Mouse (Mus musculus): ENCODE measurements around the gene Fam124b. TPM values are rescaled to one million over a fixed set of nuclear protein-coding genes. Genes with fewer than 3 reads are reported as not detected.

The Fam124b gene
- polyA plus RNA-seq, 1 experiment from 2014 or later: 1.5 TPM

DNA sequence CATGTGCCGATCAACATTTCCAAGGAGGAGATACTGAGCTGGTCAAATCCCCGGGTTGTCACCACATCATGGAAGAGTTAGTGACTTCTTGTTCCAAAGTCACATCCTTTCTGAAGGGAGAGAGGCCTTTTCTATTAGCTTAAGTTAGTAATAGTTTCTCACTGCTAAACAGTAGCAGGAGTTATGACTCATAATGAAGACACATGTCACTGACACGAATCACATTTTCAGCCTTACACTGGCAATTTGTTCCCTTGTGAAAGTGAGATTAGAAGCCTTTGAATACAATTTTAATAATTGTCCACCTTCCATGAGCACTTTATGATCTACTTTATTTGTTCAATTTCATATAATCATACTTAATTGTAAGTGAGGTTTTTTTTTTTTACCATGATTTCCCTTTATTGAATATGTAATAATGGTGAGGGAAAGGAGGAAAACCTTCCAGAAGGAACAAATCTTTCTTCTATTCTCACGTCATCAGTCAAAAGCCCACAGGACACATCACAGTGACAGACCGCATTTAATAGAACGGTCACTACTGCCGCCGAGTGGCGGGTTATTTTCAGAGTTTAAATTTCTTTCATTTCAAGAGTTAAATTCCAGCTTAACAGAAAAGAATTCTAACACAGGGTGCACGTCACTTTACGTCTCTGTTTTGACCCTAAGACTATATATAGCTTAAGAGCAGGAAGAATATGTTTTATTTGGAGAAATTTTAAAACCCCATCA is 40.5 kb downstream of the Fam124b start:
- 41% methylated on average over 11 of the region's 11 CpGs for WGBS
- H3K36me3 ChIP-seq (ENCODE audit: control insufficient read depth, insufficient read depth, low read length): no peaks in the 10 kb centered on the region
- no peak overlapping the region for H3K4me3 ChIP-seq (ENCODE audit: control insufficient read depth in 1 of 2, insufficient read depth in 1 of 2, low read depth in 1 of 2, low read length in 2 of 2)
- H3K27me3 ChIP-seq (ENCODE audit: control insufficient read depth, insufficient read depth, low read length): no peaks in the 10 kb centered on the region
- H3K9me3 ChIP-seq (ENCODE audit: control insufficient read depth, low read length): no peaks in the 10 kb centered on the region
- H3K27ac ChIP-seq (replicated peaks in 1 of 2; ENCODE audit: control insufficient read depth in 1 of 2, insufficient read depth in 1 of 2, low read depth in 2 of 2, low read length in 2 of 2): no peak overlapping the region
- no peak for ATAC-seq (ENCODE audit: insufficient number of reproducible peaks, insufficient read depth, low FRiP score, low read depth)
- H3K9ac ChIP-seq (ENCODE audit: low read length): no peak overlapping the region
- no peak overlapping the region for H3K4me2 ChIP-seq (ENCODE audit: low read length)
- no peaks in the 10 kb centered on the region for H3K4me1 ChIP-seq (ENCODE audit: control insufficient read depth in 2 of 2, insufficient read depth in 2 of 2, low read length in 2 of 2)

DNA sequence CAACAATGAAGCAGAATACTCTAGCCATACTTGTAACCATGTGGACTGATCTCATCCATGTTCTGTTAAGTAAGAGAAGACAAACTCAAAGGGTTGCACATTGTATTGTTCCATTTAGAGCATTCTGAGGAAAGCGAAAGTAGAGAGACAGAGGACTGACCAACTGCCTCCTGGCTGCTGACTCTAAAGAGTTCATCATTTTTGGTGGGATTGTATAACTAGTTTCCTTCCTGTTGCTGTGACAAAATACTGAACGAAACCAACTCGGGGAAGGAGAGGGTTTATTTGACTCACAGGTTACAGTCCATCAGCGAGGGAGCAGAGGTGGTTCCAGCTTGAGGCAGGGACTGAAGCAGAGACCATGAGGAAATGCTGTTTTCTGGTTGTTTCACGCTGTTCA is 50.6 kb downstream of the Fam124b start:
- no peaks in the 10 kb centered on the region for H3K36me3 ChIP-seq (ENCODE audit: control insufficient read depth, insufficient read depth, low read length)
- H3K9me3 ChIP-seq (ENCODE audit: control insufficient read depth, low read length): no peaks in the 10 kb centered on the region
- no peak overlapping the region for H3K4me3 ChIP-seq (ENCODE audit: control insufficient read depth in 1 of 2, insufficient read depth in 1 of 2, low read depth in 1 of 2, low read length in 2 of 2)
- no peaks in the 10 kb centered on the region for H3K27me3 ChIP-seq (ENCODE audit: control insufficient read depth, insufficient read depth, low read length)
- no peak overlapping the region for H3K4me2 ChIP-seq (ENCODE audit: low read length)
- no peak for ATAC-seq (ENCODE audit: insufficient number of reproducible peaks, insufficient read depth, low FRiP score, low read depth)
- H3K9ac ChIP-seq (ENCODE audit: low read length): no peak overlapping the region
- no peaks in the 10 kb centered on the region for H3K4me1 ChIP-seq (ENCODE audit: control insufficient read depth in 2 of 2, insufficient read depth in 2 of 2, low read length in 2 of 2)
- WGBS: 80% methylated on average over 5 of the region's 5 CpGs
- no peak overlapping the region for H3K27ac ChIP-seq (replicated peaks in 1 of 2; ENCODE audit: control insufficient read depth in 1 of 2, insufficient read depth in 1 of 2, low read depth in 2 of 2, low read length in 2 of 2)

DNA sequence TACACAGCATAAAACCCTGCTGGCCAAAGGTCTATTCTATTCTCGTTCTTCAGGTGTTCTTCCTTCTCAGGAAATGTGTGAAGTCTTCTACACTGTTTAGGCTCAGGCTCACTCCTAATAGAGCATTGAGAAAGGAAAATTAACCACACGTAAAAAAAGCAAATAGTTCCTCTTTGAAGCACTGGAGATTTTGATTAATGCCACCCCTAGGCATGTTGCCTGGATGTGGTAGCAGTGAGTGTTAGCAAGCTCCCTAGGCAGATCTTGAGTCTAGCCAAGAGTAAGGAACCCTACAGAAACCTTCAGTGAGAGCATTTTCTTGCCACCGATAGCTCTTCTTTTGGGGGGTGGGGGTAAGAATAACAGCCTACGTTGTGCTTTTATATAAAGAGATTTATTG is 51.7 kb downstream of the Fam124b start:
- ATAC-seq (ENCODE audit: insufficient number of reproducible peaks, insufficient read depth, low FRiP score, low read depth): no peak
- 84% methylated on average over 4 of the region's 4 CpGs for WGBS
- Histone ChIP-seq H3K27ac (replicated peaks in 1 of 2; ENCODE audit: control insufficient read depth in 1 of 2, insufficient read depth in 1 of 2, low read depth in 2 of 2, low read length in 2 of 2) (no peak overlapping the region), H3K9ac (ENCODE audit: low read length) (no peak overlapping the region), H3K27me3 (ENCODE audit: control insufficient read depth, insufficient read depth, low read length) (no peaks in the 10 kb centered on the region), H3K4me1 (ENCODE audit: control insufficient read depth in 2 of 2, insufficient read depth in 2 of 2, low read length in 2 of 2) (no peaks in the 10 kb centered on the region), H3K9me3 (ENCODE audit: control insufficient read depth, low read length) (no peaks in the 10 kb centered on the region), H3K4me3 (ENCODE audit: control insufficient read depth in 1 of 2, insufficient read depth in 1 of 2, low read depth in 1 of 2, low read length in 2 of 2) (no peak overlapping the region), H3K36me3 (ENCODE audit: control insufficient read depth, insufficient read depth, low read length) (no peaks in the 10 kb centered on the region), H3K4me2 (ENCODE audit: low read length) (no peak overlapping the region)

DNA sequence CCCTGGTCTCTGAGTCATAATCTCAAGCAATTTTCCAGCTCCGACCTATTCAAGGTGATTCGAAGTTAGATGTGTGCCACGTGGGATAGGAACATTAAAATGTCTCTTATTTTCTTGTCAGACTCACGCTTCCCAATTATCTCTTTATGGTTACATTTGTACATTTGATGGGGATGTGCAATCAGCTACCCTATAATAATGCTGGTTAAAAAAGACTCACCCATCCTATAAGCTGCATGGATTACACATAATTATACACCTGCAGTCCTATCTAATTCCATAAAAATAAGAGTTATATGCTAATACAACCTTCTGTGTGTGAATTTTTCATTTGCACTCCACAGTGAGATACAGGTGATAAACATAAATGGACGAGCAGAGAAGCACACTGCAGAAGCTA is 52.9 kb downstream of the Fam124b start:
- ATAC-seq (ENCODE audit: insufficient number of reproducible peaks, insufficient read depth, low FRiP score, low read depth): no peak
- 70% methylated on average over 5 of the region's 5 CpGs for WGBS
- H3K9ac ChIP-seq (ENCODE audit: low read length): no peak overlapping the region

DNA sequence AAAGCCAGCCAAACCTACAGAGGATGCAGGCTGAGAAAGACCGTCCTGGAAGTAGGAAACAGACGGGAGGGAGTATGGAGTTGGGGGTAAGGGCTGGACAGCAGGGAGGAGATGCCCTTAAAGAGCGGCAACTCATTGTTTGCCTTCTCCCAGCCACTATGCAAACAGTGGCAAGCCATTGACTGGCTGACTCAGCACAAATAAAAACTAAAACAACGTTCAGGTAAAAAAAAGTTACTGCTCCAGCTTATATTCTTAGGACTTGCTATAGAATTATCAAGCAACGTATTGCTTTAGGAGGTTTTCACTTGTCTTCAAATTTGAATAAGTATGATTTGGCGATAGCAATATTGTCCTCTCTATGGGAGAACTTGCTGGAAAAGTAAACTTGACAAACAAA is 55.3 kb downstream of the Fam124b start:
- no peak for ATAC-seq (ENCODE audit: insufficient number of reproducible peaks, insufficient read depth, low FRiP score, low read depth)
- no peak overlapping the region for H3K9ac ChIP-seq (ENCODE audit: low read length)
- no peaks in the 10 kb centered on the region for H3K27me3 ChIP-seq (ENCODE audit: control insufficient read depth, insufficient read depth, low read length)
- H3K27ac ChIP-seq (replicated peaks in 1 of 2; ENCODE audit: control insufficient read depth in 1 of 2, insufficient read depth in 1 of 2, low read depth in 2 of 2, low read length in 2 of 2): no peak overlapping the region
- WGBS: 60% methylated on average over 6 of the region's 6 CpGs
- H3K4me1 ChIP-seq (ENCODE audit: control insufficient read depth in 2 of 2, insufficient read depth in 2 of 2, low read length in 2 of 2): no peaks in the 10 kb centered on the region
- no peaks in the 10 kb centered on the region for H3K9me3 ChIP-seq (ENCODE audit: control insufficient read depth, low read length)
- H3K36me3 ChIP-seq (ENCODE audit: control insufficient read depth, insufficient read depth, low read length): no peaks in the 10 kb centered on the region
- no peak overlapping the region for H3K4me2 ChIP-seq (ENCODE audit: low read length)
- H3K4me3 ChIP-seq (ENCODE audit: control insufficient read depth in 1 of 2, insufficient read depth in 1 of 2, low read depth in 1 of 2, low read length in 2 of 2): no peak overlapping the region

More for the DNA sequence above, 52.9 kb downstream of the Fam124b start:
- H3K36me3 ChIP-seq (ENCODE audit: control insufficient read depth, insufficient read depth, low read length): no peaks in the 10 kb centered on the region
- H3K9me3 ChIP-seq (ENCODE audit: control insufficient read depth, low read length): no peaks in the 10 kb centered on the region
- H3K4me2 ChIP-seq (ENCODE audit: low read length): no peak overlapping the region
- H3K27ac ChIP-seq (replicated peaks in 1 of 2; ENCODE audit: control insufficient read depth in 1 of 2, insufficient read depth in 1 of 2, low read depth in 2 of 2, low read length in 2 of 2): no peak overlapping the region
- no peaks in the 10 kb centered on the region for H3K4me1 ChIP-seq (ENCODE audit: control insufficient read depth in 2 of 2, insufficient read depth in 2 of 2, low read length in 2 of 2)
- no peaks in the 10 kb centered on the region for H3K27me3 ChIP-seq (ENCODE audit: control insufficient read depth, insufficient read depth, low read length)
- H3K4me3 ChIP-seq (ENCODE audit: control insufficient read depth in 1 of 2, insufficient read depth in 1 of 2, low read depth in 1 of 2, low read length in 2 of 2): no peak overlapping the region

DNA sequence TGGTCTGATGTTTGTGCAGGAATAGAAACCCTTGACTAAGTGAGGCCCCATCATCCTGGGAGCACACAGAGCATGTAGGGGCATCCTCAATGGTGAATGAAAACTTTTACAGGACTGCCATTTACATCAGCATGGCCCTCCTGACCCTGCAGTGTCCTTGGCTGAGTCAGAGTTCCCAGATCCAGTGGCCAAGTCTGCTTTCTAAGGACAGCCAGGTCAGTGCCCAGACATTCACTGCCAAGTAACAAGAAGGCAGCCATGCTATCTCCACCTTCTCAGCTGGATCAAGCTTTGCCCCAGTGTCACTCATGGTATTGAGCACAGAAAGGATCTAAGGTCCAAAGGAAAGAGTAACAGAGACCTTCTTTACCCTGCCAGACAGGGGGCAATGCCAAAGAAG is 58.7 kb downstream of the Fam124b start:
- Histone ChIP-seq H3K27me3 (ENCODE audit: control insufficient read depth, insufficient read depth, low read length) (no peaks in the 10 kb centered on the region), H3K4me1 (ENCODE audit: control insufficient read depth in 2 of 2, insufficient read depth in 2 of 2, low read length in 2 of 2) (no peaks in the 10 kb centered on the region)

DNA sequence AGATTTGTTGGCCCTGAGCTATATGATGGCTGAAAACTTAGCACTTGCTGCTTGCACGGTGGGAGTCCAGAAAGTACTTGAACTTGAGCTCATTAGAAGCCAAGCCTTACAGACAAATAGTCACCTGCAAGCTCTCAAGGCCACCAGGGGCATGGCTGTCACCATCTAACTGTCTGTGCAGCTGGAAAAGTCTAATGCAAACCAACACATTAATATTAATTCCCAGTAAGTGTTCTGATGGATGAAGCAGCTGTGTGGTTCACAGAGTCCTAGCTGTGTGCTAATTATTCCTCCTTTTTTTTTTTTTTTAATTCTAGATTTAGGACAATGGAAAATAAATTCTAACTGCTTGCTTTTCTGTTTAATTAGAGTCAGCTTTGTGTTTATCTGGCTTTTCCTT is 63.4 kb downstream of the Fam124b start:
- Histone ChIP-seq H3K27me3 (ENCODE audit: control insufficient read depth, insufficient read depth, low read length) (no peaks in the 10 kb centered on the region), H3K4me1 (ENCODE audit: control insufficient read depth in 2 of 2, insufficient read depth in 2 of 2, low read length in 2 of 2) (no peaks in the 10 kb centered on the region), H3K4me2 (ENCODE audit: low read length) (no peak overlapping the region), H3K9me3 (ENCODE audit: control insufficient read depth, low read length) (no peaks in the 10 kb centered on the region), H3K4me3 (ENCODE audit: control insufficient read depth in 1 of 2, insufficient read depth in 1 of 2, low read depth in 1 of 2, low read length in 2 of 2) (no peak overlapping the region), H3K27ac (replicated peaks in 1 of 2; ENCODE audit: control insufficient read depth in 1 of 2, insufficient read depth in 1 of 2, low read depth in 2 of 2, low read length in 2 of 2) (no peak overlapping the region), H3K36me3 (ENCODE audit: control insufficient read depth, insufficient read depth, low read length) (no peaks in the 10 kb centered on the region), H3K9ac (ENCODE audit: low read length) (no peak overlapping the region)
- ATAC-seq (ENCODE audit: insufficient number of reproducible peaks, insufficient read depth, low FRiP score, low read depth): no peak
- WGBS: 69% methylated on average over 1 of the region's 1 CpGs

More for the DNA sequence above, 58.7 kb downstream of the Fam124b start:
- H3K27ac ChIP-seq (replicated peaks in 1 of 2; ENCODE audit: control insufficient read depth in 1 of 2, insufficient read depth in 1 of 2, low read depth in 2 of 2, low read length in 2 of 2): no peak overlapping the region
- H3K4me3 ChIP-seq (ENCODE audit: control insufficient read depth in 1 of 2, insufficient read depth in 1 of 2, low read depth in 1 of 2, low read length in 2 of 2): no peak overlapping the region
- H3K36me3 ChIP-seq (ENCODE audit: control insufficient read depth, insufficient read depth, low read length): no peaks in the 10 kb centered on the region
- H3K9me3 ChIP-seq (ENCODE audit: control insufficient read depth, low read length): no peaks in the 10 kb centered on the region
- no peak overlapping the region for H3K9ac ChIP-seq (ENCODE audit: low read length)
- no peak for ATAC-seq (ENCODE audit: insufficient number of reproducible peaks, insufficient read depth, low FRiP score, low read depth)
- H3K4me2 ChIP-seq (ENCODE audit: low read length): no peak overlapping the region

DNA sequence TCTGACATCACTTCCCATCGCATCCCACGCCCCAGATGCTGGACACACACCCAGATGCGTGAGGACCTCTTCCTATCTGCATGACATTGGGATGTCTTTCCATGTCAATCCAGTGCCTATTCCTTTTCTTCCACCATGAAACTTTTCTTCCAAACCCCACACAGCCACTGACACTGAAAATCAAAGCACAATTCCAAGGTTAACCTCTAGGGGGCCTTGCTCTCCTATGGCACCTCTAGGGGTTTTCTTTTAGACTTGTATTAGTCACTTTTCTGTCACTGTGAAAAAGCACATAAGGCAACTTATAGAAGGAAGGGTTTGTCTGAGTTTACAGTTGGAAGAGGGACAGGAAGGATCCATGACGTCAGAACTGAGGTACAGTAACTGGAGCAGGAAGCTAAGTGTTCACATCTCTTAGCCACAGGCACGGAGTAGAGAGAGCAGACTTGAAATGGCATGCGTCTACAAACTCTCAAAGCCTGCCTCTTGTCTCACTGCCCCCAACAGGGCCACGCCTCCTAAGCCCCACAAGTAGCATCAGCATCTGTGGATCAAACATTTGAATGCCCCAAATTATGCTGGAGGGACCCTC is 65.1 kb downstream of the Fam124b start:
- Histone ChIP-seq H3K4me1 (ENCODE audit: control insufficient read depth in 2 of 2, insufficient read depth in 2 of 2, low read length in 2 of 2) (no peaks in the 10 kb centered on the region), H3K27me3 (ENCODE audit: control insufficient read depth, insufficient read depth, low read length) (no peaks in the 10 kb centered on the region), H3K9me3 (ENCODE audit: control insufficient read depth, low read length) (no peaks in the 10 kb centered on the region), H3K4me3 (ENCODE audit: control insufficient read depth in 1 of 2, insufficient read depth in 1 of 2, low read depth in 1 of 2, low read length in 2 of 2) (no peak overlapping the region), H3K36me3 (ENCODE audit: control insufficient read depth, insufficient read depth, low read length) (no peaks in the 10 kb centered on the region), H3K4me2 (ENCODE audit: low read length) (no peak overlapping the region), H3K27ac (replicated peaks in 1 of 2; ENCODE audit: control insufficient read depth in 1 of 2, insufficient read depth in 1 of 2, low read depth in 2 of 2, low read length in 2 of 2) (no peak overlapping the region), H3K9ac (ENCODE audit: low read length) (no peak overlapping the region)
- no peak for ATAC-seq (ENCODE audit: insufficient number of reproducible peaks, insufficient read depth, low FRiP score, low read depth)
- 65% methylated on average over 7 of the region's 7 CpGs for WGBS

Data from heart, embryonic 14.5 days (tissue).